Mouse (Mus musculus) MEL (cell line): Measurements from ENCODE around the gene Nxph3. TPM values are rescaled to one million over a fixed set of nuclear protein-coding genes. Genes with fewer than 3 reads are reported as not detected.
A peak's percentile ranks its signal among the peaks of the same experiment; 100 is the strongest.

ENCODE experiments used
- DNase-seq: peaks from one replicate; pipeline ENCODE4 v3.0.0; 2011; ENCODE audit warnings: low read depth, low spot score
- H3K27ac ChIP-seq: 2 replicates; pipeline ENCODE4 v1.5.1; 2012; ENCODE audit warnings: low read depth, mild to moderate bottlenecking, control low read depth, low read length, moderate library complexity; ENCODE audit not compliant: control insufficient read depth
- H3K27me3 ChIP-seq, 2 experiments: fragments of 150-350 bp in 1 of 2; sonication (generic) in 1 of 2; 2 replicates each; pipeline ENCODE4 v1.6.1; 2012; ENCODE audit warnings: low read length in 2 of 2, mild to moderate bottlenecking in 2 of 2, improper control_type of control experiment in 1 of 2, moderate library complexity in 1 of 2; ENCODE audit not compliant: insufficient read depth in 2 of 2, control insufficient read depth in 1 of 2
- H3K36me3 ChIP-seq, 2 experiments: 2 replicates each; pipeline ENCODE4 v1.6.1; 2012 to 2014; ENCODE audit warnings: low read length in 2 of 2, improper control_type of control experiment in 1 of 2, inconsistent platforms in 1 of 2, mild to moderate bottlenecking in 1 of 2; ENCODE audit not compliant: insufficient read depth in 2 of 2, control insufficient read depth in 1 of 2
- H3K4me1 ChIP-seq, 2 experiments: fragments of 150-350 bp in 1 of 2; sonication (generic) in 1 of 2; 2 replicates each; pipeline ENCODE4 v1.6.1; 2012; ENCODE audit warnings: low read length in 2 of 2, improper control_type of control experiment in 1 of 2, mild to moderate bottlenecking in 1 of 2; ENCODE audit not compliant: insufficient read depth in 2 of 2, control insufficient read depth in 1 of 2
- H3K4me3 ChIP-seq, 2 experiments: fragments of 150-350 bp in 1 of 2; sonication (generic) in 1 of 2; 2 replicates each; pipeline ENCODE4 v1.5.1; 2012; ENCODE audit warnings: low read depth in 2 of 2, low read length in 2 of 2, mild to moderate bottlenecking in 2 of 2, moderate library complexity in 2 of 2, control low read depth in 1 of 2, improper control_type of control experiment in 1 of 2; ENCODE audit not compliant: control insufficient read depth in 1 of 2, insufficient read depth in 1 of 2
- H3K79me2 ChIP-seq: 2 replicates; pipeline ENCODE4 v1.6.1; 2012; ENCODE audit warnings: mild to moderate bottlenecking, low read length, moderate library complexity; ENCODE audit not compliant: control insufficient read depth, poor library complexity, insufficient read depth
- H3K9ac ChIP-seq: 2 replicates; pipeline ENCODE4 v1.6.1; 2012; ENCODE audit warnings: low read depth, mild to moderate bottlenecking, control low read depth, low read length, moderate library complexity; ENCODE audit not compliant: control insufficient read depth, poor library complexity, severe bottlenecking
- H3K9me3 ChIP-seq: fragments of 150-350 bp; sonication (generic); replicated peaks from 2 replicates; pipeline ENCODE4 v1.6.1; 2012; ENCODE audit warnings: mild to moderate bottlenecking, low read length, improper control_type of control experiment, moderate library complexity; ENCODE audit not compliant: insufficient read depth
- CHD2 ChIP-seq: IDR thresholded peaks from 2 replicates; pipeline ENCODE4 v1.6.1; 2011; ENCODE audit warnings: low read length, improper control_type of control experiment
- CTCF ChIP-seq, 3 experiments: IDR thresholded peaks in 2 of 3; conservative IDR thresholded peaks in 1 of 3; 2 replicates each; pipeline ENCODE4 v1.5.1; 2011 to 2012; ENCODE audit warnings: low read length in 3 of 3, low read depth in 2 of 3, mild to moderate bottlenecking in 2 of 3, improper control_type of control experiment in 1 of 3, inconsistent platforms in 1 of 3, mixed read lengths in 1 of 3, moderate library complexity in 1 of 3; ENCODE audit not compliant: control insufficient read depth in 1 of 3, insufficient read depth in 1 of 3, poor library complexity in 1 of 3, severe bottlenecking in 1 of 3
- E2F4 ChIP-seq: IDR thresholded peaks from 2 replicates; pipeline ENCODE4 v1.6.1; 2011; ENCODE audit warnings: low read depth, low read length, improper control_type of control experiment, borderline replicate concordance
- EP300 ChIP-seq, 2 experiments: IDR thresholded peaks; 2 replicates each; pipeline ENCODE4 v1.6.1; 2011; ENCODE audit warnings: improper control_type of control experiment in 2 of 2, low read length in 2 of 2, low read depth in 1 of 2, mild to moderate bottlenecking in 1 of 2
- ETS1 ChIP-seq: IDR thresholded peaks from 2 replicates; pipeline ENCODE4 v1.6.1; 2012; ENCODE audit warnings: low read depth, mild to moderate bottlenecking, inconsistent platforms, low read length, improper control_type of control experiment, moderate library complexity
- GATA1 ChIP-seq: IDR thresholded peaks from 2 replicates; pipeline ENCODE4 v1.6.1; 2011; ENCODE audit warnings: low read depth, low read length, improper control_type of control experiment
- HCFC1 ChIP-seq: IDR thresholded peaks from 2 replicates; pipeline ENCODE4 v1.6.1; 2012; ENCODE audit warnings: low read depth, mild to moderate bottlenecking, inconsistent platforms, low read length, improper control_type of control experiment, moderate library complexity
- JUND ChIP-seq: IDR thresholded peaks from 2 replicates; pipeline ENCODE4 v1.6.1; 2011; ENCODE audit warnings: low read depth, mild to moderate bottlenecking, improper control_type of control experiment, low read length
- KAT2A ChIP-seq: conservative IDR thresholded peaks from 2 replicates; pipeline ENCODE4 v1.6.1; 2012; ENCODE audit warnings: low read depth, low read length, improper control_type of control experiment, inconsistent platforms
- MAFK ChIP-seq: IDR thresholded peaks from 2 replicates; pipeline ENCODE4 v1.6.1; 2011; ENCODE audit warnings: low read depth, mild to moderate bottlenecking, low read length, improper control_type of control experiment, borderline replicate concordance
- MAZ ChIP-seq: IDR thresholded peaks from 2 replicates; pipeline ENCODE4 v1.6.1; 2012; ENCODE audit warnings: low read depth, mild to moderate bottlenecking, inconsistent platforms, low read length, improper control_type of control experiment
- MEF2A ChIP-seq: IDR thresholded peaks from 2 replicates; pipeline ENCODE4 v1.6.1; 2014; ENCODE audit warnings: low read depth, mild to moderate bottlenecking, inconsistent platforms, low read length, improper control_type of control experiment; ENCODE audit not compliant: poor library complexity, insufficient replicate concordance, severe bottlenecking; ENCODE audit errors: extremely low read depth
- MXI1 ChIP-seq: IDR thresholded peaks from 2 replicates; pipeline ENCODE4 v1.6.1; 2011; ENCODE audit warnings: mild to moderate bottlenecking, low read depth, low read length, improper control_type of control experiment
- MYB ChIP-seq: IDR thresholded peaks from 2 replicates; pipeline ENCODE4 v1.6.1; 2011; ENCODE audit warnings: mild to moderate bottlenecking, low read depth, low read length, improper control_type of control experiment
- NRF1 ChIP-seq: IDR thresholded peaks from 2 replicates; pipeline ENCODE4 v1.6.1; 2014; ENCODE audit warnings: low read depth, mild to moderate bottlenecking, inconsistent platforms, low read length, improper control_type of control experiment, moderate library complexity; ENCODE audit not compliant: poor library complexity, insufficient read depth, severe bottlenecking
- POLR2A ChIP-seq, 2 experiments: IDR thresholded peaks; 2 replicates each; pipeline ENCODE4 v1.6.1; 2011 to 2012; ENCODE audit warnings: low read length in 2 of 2, mild to moderate bottlenecking in 2 of 2, control low read depth in 1 of 2, improper control_type of control experiment in 1 of 2, low read depth in 1 of 2, moderate library complexity in 1 of 2; ENCODE audit not compliant: control insufficient read depth in 1 of 2, insufficient read depth in 1 of 2, poor library complexity in 1 of 2
- POLR2AphosphoS2 ChIP-seq: IDR thresholded peaks from 2 replicates; pipeline ENCODE4 v1.6.1; 2011; ENCODE audit warnings: low read length, improper control_type of control experiment
- POLR2AphosphoS5 ChIP-seq: IDR thresholded peaks from 2 replicates; pipeline ENCODE4 v1.6.1; 2012; ENCODE audit warnings: low read depth, borderline replicate concordance, mild to moderate bottlenecking, inconsistent platforms, low read length, moderate library complexity, mixed read lengths
- RAD21 ChIP-seq: IDR thresholded peaks from 2 replicates; pipeline ENCODE4 v1.6.1; 2011; ENCODE audit warnings: mild to moderate bottlenecking, low read depth, low read length, improper control_type of control experiment
- RCOR1 ChIP-seq: IDR thresholded peaks from 2 replicates; pipeline ENCODE4 v1.6.1; 2012; ENCODE audit warnings: low read depth, mild to moderate bottlenecking, inconsistent platforms, low read length, improper control_type of control experiment
- SIN3A ChIP-seq: IDR thresholded peaks from 2 replicates; pipeline ENCODE4 v1.6.1; 2012; ENCODE audit warnings: low read length, improper control_type of control experiment, inconsistent platforms
- SMC3 ChIP-seq: IDR thresholded peaks from 2 replicates; pipeline ENCODE4 v1.6.1; 2011; ENCODE audit warnings: low read depth, low read length, improper control_type of control experiment
- TBP ChIP-seq: IDR thresholded peaks from 2 replicates; pipeline ENCODE4 v1.8.0; 2011; ENCODE audit warnings: low read depth, low read length, improper control_type of control experiment
- TCF12 ChIP-seq: IDR thresholded peaks from 2 replicates; pipeline ENCODE4 v1.6.1; 2014; ENCODE audit warnings: low read depth, mild to moderate bottlenecking, inconsistent platforms, low read length, improper control_type of control experiment, moderate library complexity
- UBTF ChIP-seq: IDR thresholded peaks from 2 replicates; pipeline ENCODE4 v1.6.1; 2012; ENCODE audit warnings: low read depth, mild to moderate bottlenecking, inconsistent platforms, low read length, improper control_type of control experiment, moderate library complexity, borderline replicate concordance; ENCODE audit not compliant: insufficient read depth
- USF1 ChIP-seq: IDR thresholded peaks from 2 replicates; pipeline ENCODE4 v1.6.1; 2014; ENCODE audit warnings: low read depth, mild to moderate bottlenecking, inconsistent platforms, low read length, improper control_type of control experiment, moderate library complexity
- USF2 ChIP-seq, 2 experiments: IDR thresholded peaks; 2 replicates each; pipeline ENCODE4 v1.6.1; 2011 to 2012; ENCODE audit warnings: improper control_type of control experiment in 2 of 2, low read length in 2 of 2, borderline replicate concordance in 1 of 2, inconsistent platforms in 1 of 2, low read depth in 1 of 2, mild to moderate bottlenecking in 1 of 2; ENCODE audit not compliant: insufficient read depth in 1 of 2
- ZC3H11A ChIP-seq: IDR thresholded peaks from 2 replicates; pipeline ENCODE4 v1.6.1; 2012; ENCODE audit warnings: low read depth, mild to moderate bottlenecking, inconsistent platforms, low read length, improper control_type of control experiment
- ZNF384 ChIP-seq: IDR thresholded peaks from 2 replicates; pipeline ENCODE4 v1.6.1; 2012; ENCODE audit warnings: low read depth, mild to moderate bottlenecking, inconsistent platforms, low read length, improper control_type of control experiment
- polyA plus RNA-seq, 2 experiments: library from polyadenylated mRNA; stranded (reverse) in 1 of 2; unstranded in 1 of 2; fragments of >175 nt in 1 of 2; fragments of >200 nt in 1 of 2; gene quantifications; 2 replicates each; pipeline versions ENCODE4 v1.2.1 to v1.2.4; 2012; ENCODE audit warnings: low replicate concordance in 2 of 2, low read depth in 1 of 2; ENCODE audit not compliant: insufficient read length in 2 of 2, insufficient read depth in 1 of 2, missing spikeins in 1 of 2
- total RNA-seq: library from RNA; depleted of rRNA; stranded (reverse); fragments of 300-350 nt; gene quantifications from 2 replicates; pipeline ENCODE4 v1.2.3, GENCODE M21; 2012

Nxph3 gene
- total and polyA plus RNA-seq, 3 experiments, result not detected

- no peak overlapping the region for H3K27ac ChIP-seq
- H3K4me3 ChIP-seq, result peak overlapping the region; percentile 30 to 40; a peak in 3 of 4 replicates
- peak overlapping the region; percentile 21 for H3K9ac ChIP-seq
- H3K9me3 ChIP-seq, result no peaks in the 10 kb centered on the region
- H3K79me2 ChIP-seq, result no peaks in the 10 kb centered on the region
- H3K36me3 ChIP-seq, result no peaks in the 10 kb centered on the region
- DNase-seq, result peak; percentile 92
- no peak for TF ChIP-seq KAT2A
- TF ChIP-seq POLR2A (IDR thresholded peaks at IDR 0.05; ENCODE audit: control insufficient read depth in 1 of 2, insufficient read depth in 1 of 2, low read depth in 1 of 2, low read length in 2 of 2, poor library complexity in 1 of 2), result no peak
- peak in 1 of 2 experiments; percentile 46; a peak in 1 of 4 replicates for TF ChIP-seq EP300 (IDR thresholded peaks at IDR 0.05; ENCODE audit: low read depth in 1 of 2, low read length in 2 of 2)
- no peak for TF ChIP-seq CHD2
- no peak for TF ChIP-seq USF1
- TF ChIP-seq GATA1, result no peak
- TF ChIP-seq POLR2AphosphoS2, result no peak
- TF ChIP-seq HCFC1, result peak; percentile 46; the same call in 1 of the 2 replicates
- no peak for TF ChIP-seq MYB
- no peak for TF ChIP-seq E2F4
- no peak for TF ChIP-seq TBP
- peak in 2 of 3 experiments; percentile 93 to 100 for TF ChIP-seq CTCF (IDR thresholded peaks at IDR 0.05 in 2 of 3, conservative IDR thresholded peaks at IDR 0.05 in 1 of 3; ENCODE audit: control insufficient read depth in 1 of 3, insufficient read depth in 1 of 3, low read depth in 2 of 3, low read length in 3 of 3, poor library complexity in 1 of 3, severe bottlenecking in 1 of 3)
- no peak for TF ChIP-seq USF2 (IDR thresholded peaks at IDR 0.05; ENCODE audit: borderline replicate concordance in 1 of 2, insufficient read depth in 1 of 2, low read depth in 1 of 2, low read length in 2 of 2)
- TF ChIP-seq RAD21, result peak; percentile 90
- no peak for TF ChIP-seq POLR2AphosphoS5
- TF ChIP-seq JUND, result no peak
- peak; percentile 33; the same call in 1 of the 2 replicates for TF ChIP-seq ZNF384
- TF ChIP-seq ZC3H11A, result peak; percentile 88
- TF ChIP-seq SMC3, result peak; percentile 99
- peak; percentile 62 for TF ChIP-seq SIN3A
- TF ChIP-seq RCOR1, result peak; percentile 26; the same call in 1 of the 2 replicates
- no peak for TF ChIP-seq MAFK
- TF ChIP-seq MXI1, result peak; percentile 61; the same call in 1 of the 2 replicates
- TF ChIP-seq MAZ, result no peak; the same call in 1 of the 2 replicates
- no peak for TF ChIP-seq MEF2A
- 0 out of 2 replicates have a peak, but pooled peaks have one; percentile 42 for TF ChIP-seq UBTF
- no peak for TF ChIP-seq TCF12
- TF ChIP-seq NRF1, result no peak
- no peak for TF ChIP-seq ETS1
- TF ChIP-seq, all 39 proteins: peak for 11
- Histone ChIP-seq H3K27me3 (peaks cover 12 to 14% of the 10 kb centered on the region in 2 experiments), H3K4me1 (0 out of 4 replicates have a peak, but pooled peaks cover 0 to 5% of the 10 kb centered on the region in 2 experiments)
Observed at GRCm38 (mm10) chr11:95520456-95521072, 6.2 kb upstream of the Nxph3 start.
